Mouse (Mus musculus) thymus, adult 2 months (tissue): Measurements from ENCODE around the gene Supt4a. TPM values are rescaled to one million over a fixed set of nuclear protein-coding genes. Genes with fewer than 3 reads are reported as not detected.

Experiments used
- DNase-seq: peaks from one replicate; pipeline ENCODE4 v3.0.0; 2021
- H3K27ac ChIP-seq: fragments of 200-500 bp; 2 replicates; pipeline ENCODE4 v1.5.1; 2012; ENCODE audit warnings: low read length, control low read depth; ENCODE audit not compliant: control insufficient read depth, insufficient read depth
- H3K27me3 ChIP-seq: fragments of 200-500 bp; 2 replicates; pipeline ENCODE4 v1.6.1; 2012; ENCODE audit warnings: mild to moderate bottlenecking, low read length, moderate library complexity, mixed read lengths; ENCODE audit not compliant: control insufficient read depth, insufficient read depth
- H3K36me3 ChIP-seq: fragments of 200-500 bp; 2 replicates; pipeline ENCODE4 v1.6.1; 2012; ENCODE audit warnings: mild to moderate bottlenecking, low read length, moderate library complexity; ENCODE audit not compliant: control insufficient read depth, insufficient read depth
- H3K4me1 ChIP-seq: fragments of 200-500 bp; replicated peaks from 2 replicates; pipeline ENCODE4 v1.6.1; 2012; ENCODE audit warnings: low read length; ENCODE audit not compliant: control insufficient read depth, insufficient read depth
- H3K4me3 ChIP-seq: fragments of 200-500 bp; 2 replicates; pipeline ENCODE4 v1.5.1; 2012; ENCODE audit warnings: mild to moderate bottlenecking, low read length, control low read depth, moderate library complexity; ENCODE audit not compliant: control insufficient read depth, insufficient read depth
- CTCF ChIP-seq: fragments of 200-500 bp; IDR thresholded peaks from 2 replicates; pipeline ENCODE4 v1.5.1; 2012; ENCODE audit warnings: mild to moderate bottlenecking, control low read depth, low read length, moderate library complexity, borderline replicate concordance; ENCODE audit not compliant: control insufficient read depth, poor library complexity, insufficient read depth; ENCODE audit errors: extremely low read depth
- POLR2A ChIP-seq: fragments of 200-500 bp; IDR thresholded peaks from 2 replicates; pipeline ENCODE4 v1.6.1; 2012; ENCODE audit warnings: mild to moderate bottlenecking, low read length, control low read depth, moderate library complexity; ENCODE audit not compliant: control insufficient read depth, poor library complexity, insufficient read depth; ENCODE audit errors: extremely low read depth
- whole genome bisulfite sequencing: fragments of 180-500 bp; shearing (Covaris S2); methylation state at CpG from one replicate; pipeline ENCODE4 v1.1.7; 2018; 5-methylcytosine and 5-hydroxymethylcytosine counted together
- polyA plus RNA-seq: library from polyadenylated mRNA; depleted of rRNA; stranded (reverse); fragments of >200 nt; gene quantifications from 2 replicates; pipeline ENCODE4 v1.2.3, GENCODE M21; 2012; rRNA removed

Supt4a gene
- polyA plus RNA-seq, 1 experiment: 215 TPM

- no peak overlapping the region for H3K27ac ChIP-seq
- TF ChIP-seq POLR2A: no peak
- no peaks in the 10 kb centered on the region for H3K36me3 ChIP-seq
- H3K27me3 ChIP-seq: no peaks in the 10 kb centered on the region
- 97% methylated on average over 3 of the region's 3 CpGs for WGBS
- no peak for DNase-seq
- H3K4me1 ChIP-seq: no peaks in the 10 kb centered on the region
- no peak overlapping the region for H3K4me3 ChIP-seq
These were observed 35.0 kb downstream of the Supt4a start for GRCm38 (mm10) chr11:87772354-87772753.

- no peak for TF ChIP-seq CTCF
- TF ChIP-seq POLR2A: no peak
- Histone ChIP-seq H3K27ac (no peak overlapping the region), H3K4me1 (no peaks in the 10 kb centered on the region; the same call in 1 of the 2 replicates), H3K4me3 (no peak overlapping the region), H3K36me3 (no peaks in the 10 kb centered on the region), H3K27me3 (no peaks in the 10 kb centered on the region)
- WGBS: 58% methylated on average over 30 of the region's 32 CpGs
- peak; percentile 39 for DNase-seq
These were observed 40.9 kb downstream of the Supt4a start for GRCm38 (mm10) chr11:87778100-87778765.

- Histone ChIP-seq H3K4me3 (no peak overlapping the region), H3K36me3 (no peaks in the 10 kb centered on the region), H3K27me3 (no peaks in the 10 kb centered on the region), H3K4me1 (no peaks in the 10 kb centered on the region; the same call in 1 of the 2 replicates), H3K27ac (no peak overlapping the region)
- DNase-seq: no peak
- 89% methylated on average over 12 of the region's 12 CpGs for WGBS
- TF ChIP-seq CTCF (no peak), POLR2A (no peak)
These were observed 41.6 kb downstream of the Supt4a start for GRCm38 (mm10) chr11:87778915-87779314.

GRCm38 (mm10) chr11:87779392-87779791, 42.0 kb downstream of the Supt4a start:
- no peak for DNase-seq
- H3K36me3 ChIP-seq: no peaks in the 10 kb centered on the region
- 85% methylated on average over 4 of the region's 4 CpGs for WGBS

GRCm38 (mm10) chr11:87780130-87780529, 42.8 kb downstream of the Supt4a start:
- no peaks in the 10 kb centered on the region for H3K27me3 ChIP-seq
- no peaks in the 10 kb centered on the region; the same call in 1 of the 2 replicates for H3K4me1 ChIP-seq
- 93% methylated on average over 8 of the region's 8 CpGs for WGBS
- TF ChIP-seq POLR2A (no peak), CTCF (no peak)
- no peak for DNase-seq
- no peak overlapping the region for H3K27ac ChIP-seq
- H3K36me3 ChIP-seq: no peaks in the 10 kb centered on the region
- no peak overlapping the region for H3K4me3 ChIP-seq

More at GRCm38 (mm10) chr11:87779392-87779791, 42.0 kb downstream of the Supt4a start:
- Histone ChIP-seq H3K27me3 (no peaks in the 10 kb centered on the region), H3K4me1 (no peaks in the 10 kb centered on the region; the same call in 1 of the 2 replicates), H3K27ac (no peak overlapping the region), H3K4me3 (no peak overlapping the region)
- TF ChIP-seq POLR2A (no peak), CTCF (no peak)

GRCm38 (mm10) chr11:87790088-87790487, 52.7 kb downstream of the Supt4a start:
- WGBS: 70% methylated on average over 6 of the region's 6 CpGs
- no peak overlapping the region for H3K4me3 ChIP-seq
- TF ChIP-seq CTCF (no peak), POLR2A (no peak)
- no peak overlapping the region for H3K27ac ChIP-seq
- no peaks in the 10 kb centered on the region for H3K36me3 ChIP-seq
- DNase-seq: no peak
- H3K4me1 ChIP-seq: no peaks in the 10 kb centered on the region
- no peaks in the 10 kb centered on the region for H3K27me3 ChIP-seq

Other genes starting within 250 kb of the Supt4a start
- 0.06 TPM in 1 of 2 replicates, not detected in the other for gene Gm11492, start 170.9 kb upstream of the Supt4a start, polyA plus RNA-seq
- 12.6 and 13.2 TPM in 2 replicates for gene Sept4, start 168.6 kb upstream of the Supt4a start, polyA plus RNA-seq
- 47.0 and 51.1 TPM in 2 replicates for gene Mtmr4, start 145.4 kb upstream of the Supt4a start, polyA plus RNA-seq
- 0.04 and 0.05 TPM in 2 replicates for gene Hsf5, start 120.4 kb upstream of the Supt4a start, polyA plus RNA-seq
- 6.6 and 9.0 TPM in 2 replicates for gene Rnf43, start 74.8 kb upstream of the Supt4a start, polyA plus RNA-seq
- 25.3 and 27.9 TPM in 2 replicates for gene Tspoap1, start 23.0 kb downstream of the Supt4a start, polyA plus RNA-seq
- gene Mpo, start 56.0 kb downstream of the Supt4a start, polyA plus RNA-seq: 4.6 and 8.5 TPM in 2 replicates
- gene Lpo, start 90.7 kb downstream of the Supt4a start, polyA plus RNA-seq: 8.0 and 10.1 TPM in 2 replicates
- 11.8 and 12.4 TPM in 2 replicates for gene Mks1, start 115.7 kb downstream of the Supt4a start, polyA plus RNA-seq
- gene Epx, start 138.0 kb downstream of the Supt4a start, polyA plus RNA-seq: 2.1 and 3.2 TPM in 2 replicates
- not detected in 2 replicates for gene Olfr462, start 154.7 kb downstream of the Supt4a start, polyA plus RNA-seq
- gene Olfr463, start 159.8 kb downstream of the Supt4a start, polyA plus RNA-seq: not detected in 2 replicates
- 0.27 and 0.28 TPM in 2 replicates for gene Olfr464, start 183.4 kb downstream of the Supt4a start, polyA plus RNA-seq
- gene Dynll2, start 250.0 kb downstream of the Supt4a start, polyA plus RNA-seq: 60.7 and 69.7 TPM in 2 replicates